Mouse (Mus musculus) c-Kit-positive CD71-negative TER-119-negative erythroid progenitor cells, embryonic 14.5 days (primary cell): ENCODE results near the gene Lgals9.

ENCODE experiments used
- DNase-seq: peaks from one replicate; pipeline ENCODE4 v3.0.0-alpha.2; 2013; ENCODE audit warnings: low read depth

Lgals9 gene

DNA sequence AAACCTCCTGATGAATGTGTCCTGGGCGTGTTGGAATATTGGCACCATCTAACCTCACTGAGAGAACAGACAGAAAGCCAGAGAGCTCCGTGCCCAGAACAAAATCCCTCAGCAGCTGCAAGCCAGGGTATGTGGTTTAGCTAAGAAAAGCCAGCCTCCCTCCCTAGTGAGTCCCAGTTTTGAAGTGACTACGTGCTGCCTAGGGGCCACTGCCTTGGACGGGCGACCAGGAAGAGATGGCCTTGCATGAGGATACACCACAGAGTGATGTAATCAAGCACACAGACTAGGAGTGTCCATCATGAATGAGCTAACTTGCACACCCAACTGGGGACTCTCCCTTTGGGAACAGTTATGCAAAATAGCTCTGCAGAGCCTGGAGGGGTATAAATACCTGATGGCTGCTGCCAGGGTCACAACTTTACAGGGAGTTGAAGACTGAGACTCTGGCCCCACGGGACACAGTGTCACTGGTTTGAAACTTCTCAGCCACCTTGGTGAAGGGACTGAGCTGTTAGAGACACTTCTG, 64.3 kb downstream of the Lgals9 start, which contains the start of gene Nos2:
TSS of gene Nos2 (plus strand) at position 377 of the 529 bp plus-strand sequence.
- DNase-seq = no peak

DNA sequence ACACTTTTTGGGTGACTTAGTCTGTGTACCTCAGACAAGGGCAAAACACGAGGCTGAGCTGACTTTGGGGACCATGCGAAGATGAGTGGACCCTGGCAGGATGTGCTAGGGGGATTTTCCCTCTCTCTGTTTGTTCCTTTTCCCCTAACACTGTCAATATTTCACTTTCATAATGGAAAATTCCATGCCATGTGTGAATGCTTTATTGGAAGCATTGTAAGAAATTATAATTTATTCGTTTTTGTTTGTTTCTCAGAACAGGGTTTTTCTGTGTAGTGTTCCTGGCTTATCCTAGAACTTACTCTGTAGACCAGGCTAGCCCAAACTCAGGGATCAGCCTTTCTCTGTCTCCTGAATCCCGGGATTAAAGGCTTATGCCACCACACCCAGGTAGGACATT, 65.0 kb downstream of the Lgals9 start:
- DNase-seq = no peak

DNA sequence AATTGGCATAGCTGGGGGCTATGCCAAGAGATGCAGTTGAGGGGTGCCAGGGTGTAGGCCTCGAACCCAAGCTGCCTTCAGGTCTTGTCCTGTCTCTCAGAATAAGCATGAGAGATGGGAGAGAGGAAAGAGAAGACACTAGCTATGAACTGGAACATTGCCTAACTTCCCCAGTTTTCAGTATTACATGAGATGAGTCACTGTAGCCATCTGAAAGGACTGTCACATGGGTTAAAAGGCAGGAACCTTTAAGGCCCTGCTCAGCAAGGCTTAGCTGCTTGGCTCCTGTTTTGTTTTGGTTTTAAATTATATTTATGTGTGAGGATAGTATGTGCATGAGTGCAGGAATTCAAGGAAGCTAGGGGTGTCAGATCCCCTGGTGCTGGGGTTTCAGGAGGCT, 68.3 kb downstream of the Lgals9 start:
- DNase-seq = no peak

DNA sequence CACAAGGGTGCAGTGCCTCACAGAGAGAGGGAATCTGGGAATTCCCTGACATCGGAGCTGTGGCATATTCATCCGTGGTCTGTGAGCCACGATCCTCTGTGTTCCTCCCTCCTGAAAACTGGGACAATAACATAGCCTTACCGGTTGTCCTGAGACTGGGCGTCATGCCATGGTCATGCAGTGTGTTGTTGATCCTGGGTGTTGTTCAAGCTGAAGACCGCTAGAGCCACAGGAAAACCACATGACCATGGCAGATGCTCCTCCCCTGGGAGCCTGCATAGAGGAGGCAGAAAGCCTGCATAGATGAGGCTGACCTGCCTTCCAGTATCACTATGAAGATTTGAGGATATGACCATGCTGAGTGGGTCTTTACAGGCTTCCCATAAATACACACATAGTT, 69.3 kb downstream of the Lgals9 start:
- no peak for DNase-seq
